Mouse (Mus musculus) neural tube, embryonic 15.5 days (tissue): ENCODE results near the gene Nfat5. TPM values are rescaled to one million over a fixed set of nuclear protein-coding genes. Genes with fewer than 3 reads are reported as not detected.

Experiments
- ATAC-seq: fragments of 200-750 bp; cut with Nextera tagmentation; 2 replicates; pipeline ENCODE4 v1.8.0; 2017; ENCODE audit warnings: mild to moderate bottlenecking, moderate TSS enrichment, moderate library complexity; ENCODE audit not compliant: low FRiP score
- H3K27ac ChIP-seq: fragments of 300-500 bp; sonication (generic); replicated peaks from 2 replicates; pipeline ENCODE4 v1.5.1; 2015; ENCODE audit warnings: mild to moderate bottlenecking, inconsistent platforms
- H3K27me3 ChIP-seq: fragments of 300-500 bp; sonication (generic); replicated peaks from 2 replicates; pipeline ENCODE4 v1.6.1; 2015; ENCODE audit warnings: inconsistent platforms
- H3K36me3 ChIP-seq: fragments of 300-500 bp; sonication (generic); 2 replicates; pipeline ENCODE4 v1.6.1; 2015; ENCODE audit warnings: inconsistent platforms
- H3K4me1 ChIP-seq: fragments of 300-500 bp; sonication (generic); 2 replicates; pipeline ENCODE4 v1.6.1; 2015; ENCODE audit warnings: inconsistent platforms
- H3K4me2 ChIP-seq: fragments of 300-500 bp; sonication (generic); 2 replicates; pipeline ENCODE4 v1.6.1; 2015; ENCODE audit warnings: inconsistent platforms, mild to moderate bottlenecking, moderate library complexity
- H3K4me3 ChIP-seq: fragments of 300-500 bp; sonication (generic); replicated peaks from 2 replicates; pipeline ENCODE4 v1.5.1; 2015; ENCODE audit warnings: mild to moderate bottlenecking, inconsistent platforms
- H3K9ac ChIP-seq: fragments of 300-500 bp; sonication (generic); replicated peaks from 2 replicates; pipeline ENCODE4 v1.6.1; 2015; ENCODE audit warnings: mild to moderate bottlenecking, inconsistent platforms
- H3K9me3 ChIP-seq: fragments of 300-500 bp; sonication (generic); replicated peaks from 2 replicates; pipeline ENCODE4 v1.6.1; 2016; ENCODE audit warnings: inconsistent platforms
- WGBS: fragments of 180-500 bp; shearing (Covaris S2); methylation state at CpG from one replicate; pipeline ENCODE4 v1.1.7; 2015; ENCODE audit warnings: mixed read lengths; 5-methylcytosine and 5-hydroxymethylcytosine counted together
- polyA plus RNA-seq: library from polyadenylated mRNA; unstranded; fragments of >200 nt; fragmentation: Nextera tagmentation; extraction: Ambion mirVana; gene quantifications from 2 replicates; pipeline ENCODE4 v1.2.1, GENCODE M21; 2015

Nfat5 gene
- polyA plus RNA-seq, 1 experiment from 2014 or later = 11.4 TPM

- 80% methylated on average over 9 of the region's 9 CpGs for WGBS
- H3K4me1 ChIP-seq = no peaks in the 10 kb centered on the region
- no peak overlapping the region for H3K4me3 ChIP-seq
Measured at GRCm38 (mm10) chr8:107268501-107268900, 24.8 kb upstream of the Nfat5 start.

GRCm38 (mm10) chr8:107269191-107269590 is 24.1 kb upstream of the Nfat5 start:
- Histone ChIP-seq H3K9me3 (no peaks in the 10 kb centered on the region), H3K4me3 (no peak overlapping the region), H3K9ac (no peak overlapping the region), H3K36me3 (no peaks in the 10 kb centered on the region), H3K4me1 (no peaks in the 10 kb centered on the region), H3K4me2 (no peak overlapping the region), H3K27me3 (no peaks in the 10 kb centered on the region), H3K27ac (no peak overlapping the region)
- no peak for ATAC-seq

More at GRCm38 (mm10) chr8:107268501-107268900, 24.8 kb upstream of the Nfat5 start:
- no peak overlapping the region for H3K9ac ChIP-seq
- H3K27ac ChIP-seq = no peak overlapping the region
- H3K9me3 ChIP-seq = no peaks in the 10 kb centered on the region
- H3K27me3 ChIP-seq = no peaks in the 10 kb centered on the region
- no peaks in the 10 kb centered on the region for H3K36me3 ChIP-seq
- no peak overlapping the region for H3K4me2 ChIP-seq
- no peak for ATAC-seq

GRCm38 (mm10) chr8:107269617-107270139 is 23.6 kb upstream of the Nfat5 start:
- Histone ChIP-seq H3K9me3 (no peaks in the 10 kb centered on the region), H3K27me3 (no peaks in the 10 kb centered on the region), H3K9ac (no peak overlapping the region), H3K36me3 (no peaks in the 10 kb centered on the region), H3K4me2 (no peak overlapping the region), H3K27ac (no peak overlapping the region), H3K4me1 (no peaks in the 10 kb centered on the region), H3K4me3 (no peak overlapping the region)
- ATAC-seq = no peak
- WGBS = 57% methylated on average over 3 of the region's 3 CpGs

DNA sequence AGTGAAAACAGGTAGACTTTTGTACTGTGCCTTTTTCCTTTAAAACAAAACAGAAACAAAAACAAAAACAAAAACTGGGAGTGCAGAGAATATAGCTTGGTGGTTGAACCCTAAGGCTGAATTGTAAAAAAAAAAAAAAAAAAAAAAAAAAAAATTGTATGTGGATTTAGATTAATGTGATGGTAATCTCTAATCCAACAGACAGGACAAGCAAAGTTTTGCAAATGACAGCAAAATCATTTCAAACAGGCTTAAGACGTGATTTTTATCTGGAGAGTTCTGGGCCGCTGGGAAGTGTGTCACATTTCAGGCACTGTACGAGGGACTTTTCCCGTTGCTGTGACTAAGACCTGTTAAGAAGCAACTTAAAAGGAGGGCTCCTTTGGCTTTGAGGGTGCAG is 23.0 kb upstream of the Nfat5 start:
- Histone ChIP-seq H3K4me3 (no peak overlapping the region), H3K9me3 (no peaks in the 10 kb centered on the region), H3K4me2 (no peak overlapping the region), H3K27me3 (no peaks in the 10 kb centered on the region), H3K36me3 (no peaks in the 10 kb centered on the region), H3K4me1 (no peaks in the 10 kb centered on the region), H3K9ac (no peak overlapping the region), H3K27ac (no peak overlapping the region)
- no peak for ATAC-seq
- WGBS = 87% methylated on average over 4 of the region's 4 CpGs

GRCm38 (mm10) chr8:107270751-107271150 is 22.5 kb upstream of the Nfat5 start:
- no peak overlapping the region for H3K9ac ChIP-seq
- H3K9me3 ChIP-seq = no peaks in the 10 kb centered on the region
- no peak for ATAC-seq
- 83% methylated on average over 11 of the region's 11 CpGs for WGBS
- no peak overlapping the region for H3K4me3 ChIP-seq
- no peaks in the 10 kb centered on the region for H3K36me3 ChIP-seq
- no peak overlapping the region for H3K27ac ChIP-seq
- no peaks in the 10 kb centered on the region for H3K27me3 ChIP-seq
- no peaks in the 10 kb centered on the region for H3K4me1 ChIP-seq
- H3K4me2 ChIP-seq = no peak overlapping the region

DNA sequence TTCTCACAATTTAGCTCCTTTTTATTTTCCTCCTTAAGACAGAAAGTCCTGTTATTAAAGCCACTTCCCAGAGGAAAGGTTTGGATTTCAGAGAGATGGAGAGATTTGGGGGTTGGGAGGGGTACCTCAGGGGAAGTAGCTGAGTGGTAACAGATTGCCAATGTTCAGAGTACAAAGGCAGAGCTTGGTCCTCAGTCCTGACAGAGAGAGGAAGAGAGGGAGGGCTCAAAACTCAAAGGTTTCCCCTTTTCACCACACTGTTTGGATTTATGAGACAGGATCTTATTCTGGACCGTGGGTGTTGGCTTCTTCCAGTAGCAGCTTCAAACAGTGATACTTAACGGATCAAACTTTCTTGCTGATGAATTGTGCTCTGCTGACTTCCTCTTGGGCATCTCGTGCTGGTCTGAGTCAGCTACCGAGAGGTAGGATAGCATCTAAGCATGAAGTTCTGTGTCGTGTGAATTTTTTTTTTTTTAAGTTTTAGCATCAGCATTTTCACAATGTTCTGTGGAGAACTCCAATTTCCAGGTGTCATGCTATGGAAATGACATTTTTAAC is 15.9 kb upstream of the Nfat5 start:
- Histone ChIP-seq H3K9me3 (no peaks in the 10 kb centered on the region), H3K27me3 (no peaks in the 10 kb centered on the region), H3K4me3 (no peak overlapping the region), H3K36me3 (no peaks in the 10 kb centered on the region), H3K4me2 (no peak overlapping the region), H3K9ac (no peak overlapping the region), H3K4me1 (no peaks in the 10 kb centered on the region), H3K27ac (no peak overlapping the region)
- WGBS = 70% methylated on average over 5 of the region's 5 CpGs
- ATAC-seq = no peak

DNA sequence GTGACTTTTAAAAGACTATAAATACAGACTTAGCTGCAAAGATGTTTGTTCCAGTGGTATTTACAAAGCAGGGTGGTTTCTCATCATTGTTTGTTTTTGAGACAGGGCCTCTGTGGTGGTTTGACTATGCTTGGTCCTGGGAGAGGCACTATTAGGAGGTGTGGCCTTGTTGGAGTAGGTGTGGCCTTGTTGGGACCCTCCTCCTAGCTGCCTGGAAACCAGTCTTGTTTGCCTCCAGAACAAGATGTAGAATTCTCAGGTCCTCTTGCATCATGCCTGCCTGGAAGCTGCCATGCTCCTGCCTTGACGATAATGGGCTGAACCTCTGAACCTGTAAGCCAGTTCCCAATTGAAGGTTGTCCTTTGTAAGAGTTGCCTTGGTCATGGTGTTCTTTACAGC is 14.7 kb upstream of the Nfat5 start:
- Histone ChIP-seq H3K9me3 (no peaks in the 10 kb centered on the region), H3K36me3 (no peaks in the 10 kb centered on the region), H3K4me1 (no peaks in the 10 kb centered on the region), H3K27me3 (no peaks in the 10 kb centered on the region), H3K4me3 (no peak overlapping the region), H3K27ac (no peak overlapping the region), H3K4me2 (no peak overlapping the region), H3K9ac (no peak overlapping the region)
- no peak for ATAC-seq
- WGBS = 79% methylated on average over 1 of the region's 1 CpGs

- WGBS = 83% methylated on average over 9 of the region's 9 CpGs
Measured at GRCm38 (mm10) chr8:107286686-107287085, 6.6 kb upstream of the Nfat5 start.

GRCm38 (mm10) chr8:107287522-107287921 is 5.7 kb upstream of the Nfat5 start:
- Histone ChIP-seq H3K4me2 (no peak overlapping the region), H3K9me3 (no peaks in the 10 kb centered on the region), H3K4me1 (0 out of 2 replicates have a peak, but pooled peaks cover 1% of the 10 kb centered on the region), H3K27ac (no peak overlapping the region), H3K36me3 (no peaks in the 10 kb centered on the region), H3K4me3 (no peak overlapping the region), H3K27me3 (no peaks in the 10 kb centered on the region), H3K9ac (no peak overlapping the region)
- 47% methylated on average over 5 of the region's 5 CpGs for WGBS
- ATAC-seq = no peak

More at GRCm38 (mm10) chr8:107286686-107287085, 6.6 kb upstream of the Nfat5 start:
- Histone ChIP-seq H3K9ac (no peak overlapping the region), H3K4me1 (no peaks in the 10 kb centered on the region), H3K4me3 (no peak overlapping the region), H3K4me2 (no peak overlapping the region), H3K36me3 (no peaks in the 10 kb centered on the region), H3K9me3 (no peaks in the 10 kb centered on the region), H3K27ac (no peak overlapping the region), H3K27me3 (no peaks in the 10 kb centered on the region)
- no peak for ATAC-seq

DNA sequence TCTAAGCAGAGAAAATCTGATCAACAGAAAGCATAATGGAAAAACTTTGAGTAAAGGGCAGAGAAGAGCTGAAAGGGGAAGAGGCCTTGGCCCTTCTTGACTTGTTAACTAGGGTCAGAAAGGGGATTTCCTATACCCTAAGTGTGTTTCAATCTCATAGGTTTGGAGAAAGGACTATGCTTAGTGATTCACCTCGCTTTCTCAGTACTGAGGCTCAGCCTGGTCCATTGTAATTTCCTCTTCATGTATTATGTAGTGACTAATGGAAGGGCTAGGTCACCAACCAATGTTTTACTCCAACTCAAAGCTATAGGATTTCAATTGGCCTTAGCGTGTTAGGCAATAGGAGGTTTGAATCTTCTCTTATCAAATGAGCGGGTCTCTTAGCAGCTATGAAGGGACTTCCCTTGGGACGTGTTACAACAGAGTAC is 2.1 kb upstream of the Nfat5 start:
- Histone ChIP-seq H3K4me2 (no peak overlapping the region), H3K9ac (no peak overlapping the region), H3K36me3 (no peaks in the 10 kb centered on the region), H3K9me3 (no peaks in the 10 kb centered on the region), H3K27me3 (no peaks in the 10 kb centered on the region), H3K4me3 (no peak overlapping the region), H3K27ac (no peak overlapping the region), H3K4me1 (peaks cover 18% of the 10 kb centered on the region)
- ATAC-seq = no peak
- 89% methylated on average over 4 of the region's 4 CpGs for WGBS

DNA sequence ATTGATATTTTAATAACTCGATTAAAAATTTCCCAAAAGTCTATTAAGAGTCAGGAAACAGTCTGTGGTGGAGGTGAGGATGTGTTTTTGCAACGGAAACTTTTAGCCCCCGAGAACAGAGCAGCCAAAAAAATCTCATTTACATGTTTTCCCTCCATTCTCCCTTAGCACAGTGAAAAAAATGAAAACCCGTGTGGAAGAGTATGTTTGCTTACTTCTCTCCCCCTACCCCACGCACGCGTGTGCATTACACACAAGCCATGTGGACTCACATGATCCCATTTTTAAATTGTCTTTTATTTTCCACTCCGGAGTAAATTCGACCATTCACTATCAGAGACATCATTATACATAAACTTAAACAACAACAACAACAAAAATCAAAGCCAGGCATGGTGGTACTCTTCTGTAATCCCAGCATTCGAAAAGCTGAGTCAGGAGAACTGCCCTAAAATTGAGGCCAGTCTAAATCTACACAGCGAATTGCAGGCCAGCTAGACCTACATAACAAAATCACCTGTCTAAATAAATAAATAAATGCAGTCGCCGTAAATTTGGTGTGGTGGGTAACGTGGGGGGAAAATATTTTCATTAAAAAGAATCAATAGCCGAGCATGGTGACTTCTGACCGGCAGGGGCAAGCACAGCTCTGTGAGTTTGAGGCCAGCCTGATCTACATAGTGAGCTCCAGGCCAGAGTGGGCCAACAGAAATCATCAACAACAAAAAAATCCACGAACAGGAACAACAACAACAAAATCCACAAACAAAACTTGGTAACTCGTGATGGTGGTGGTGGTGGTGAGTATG is 947 bp upstream of the Nfat5 start:
- Histone ChIP-seq H3K9ac (peak overlapping the region; percentile 51), H3K27me3 (no peaks in the 10 kb centered on the region), H3K4me2 (peak overlapping the region; percentile 63), H3K4me3 (peak overlapping the region; percentile 95), H3K36me3 (no peaks in the 10 kb centered on the region), H3K27ac (peak overlapping the region; percentile 97), H3K4me1 (peaks cover 18% of the 10 kb centered on the region), H3K9me3 (no peaks in the 10 kb centered on the region)
- ATAC-seq = peak; percentile 12; the same call in 1 of the 2 replicates
- WGBS = 59% methylated on average over 18 of the region's 18 CpGs
